Mouse (Mus musculus): ENCODE results near the gene Gnb5. TPM values are rescaled to one million over a fixed set of nuclear protein-coding genes. Genes with fewer than 3 reads are reported as not detected.

Gene Gnb5
- total RNA-seq, 2 experiments from 2014 or later: 105 to 110 TPM

GRCm38 (mm10) chr9:75304286-75304685 is 1.8 kb upstream of the Gnb5 start:
- DNase-seq (ENCODE audit: low spot score in 2 of 2): no peak

GRCm38 (mm10) chr9:75307015-75307414 is 927 bp downstream of the Gnb5 start:
- no peak for DNase-seq (ENCODE audit: low spot score in 2 of 2)

- no peak for DNase-seq (ENCODE audit: low spot score in 2 of 2)
Measured at GRCm38 (mm10) chr9:75308621-75309020, 2.5 kb downstream of the Gnb5 start.

GRCm38 (mm10) chr9:75312008-75312407 is 5.9 kb downstream of the Gnb5 start:
- DNase-seq (ENCODE audit: low spot score in 2 of 2): peak; percentile 88 to 90

GRCm38 (mm10) chr9:75313138-75313831 is 7.2 kb downstream of the Gnb5 start:
- no peak for DNase-seq (ENCODE audit: low spot score in 2 of 2)

- peak; percentile 80 to 87 for DNase-seq (ENCODE audit: low spot score in 2 of 2)
Measured at GRCm38 (mm10) chr9:75313832-75314516, 7.9 kb downstream of the Gnb5 start.

- no peak for DNase-seq (ENCODE audit: low spot score in 2 of 2)
Measured at GRCm38 (mm10) chr9:75314517-75315105, 8.5 kb downstream of the Gnb5 start.

- no peak for DNase-seq (ENCODE audit: low spot score in 2 of 2)
Measured at GRCm38 (mm10) chr9:75315238-75315637, 9.2 kb downstream of the Gnb5 start.

GRCm38 (mm10) chr9:75316771-75317170 is 10.7 kb downstream of the Gnb5 start:
- no peak for DNase-seq (ENCODE audit: low spot score in 2 of 2)

- no peak for DNase-seq (ENCODE audit: low spot score in 2 of 2)
Measured at GRCm38 (mm10) chr9:75318196-75318595, 12.1 kb downstream of the Gnb5 start.

GRCm38 (mm10) chr9:75319365-75319764 is 13.3 kb downstream of the Gnb5 start:
- DNase-seq (ENCODE audit: low spot score in 2 of 2): peak in 1 of 2 experiments; percentile 27

GRCm38 (mm10) chr9:75322099-75322885 is 16.2 kb downstream of the Gnb5 start:
- DNase-seq (ENCODE audit: low spot score in 2 of 2): no peak

GRCm38 (mm10) chr9:75328047-75328446 is 22.0 kb downstream of the Gnb5 start:
- no peak for DNase-seq (ENCODE audit: low spot score in 2 of 2)

- no peak for DNase-seq (ENCODE audit: low spot score in 2 of 2)
Measured at GRCm38 (mm10) chr9:75330821-75331220, 24.7 kb downstream of the Gnb5 start.

- DNase-seq (ENCODE audit: low spot score in 2 of 2): no peak
Measured at GRCm38 (mm10) chr9:75334440-75334839, 28.4 kb downstream of the Gnb5 start.

- DNase-seq (ENCODE audit: low spot score in 2 of 2): no peak
Measured at GRCm38 (mm10) chr9:75338016-75338415, 31.9 kb downstream of the Gnb5 start.

GRCm38 (mm10) chr9:75342433-75342832 is 36.3 kb downstream of the Gnb5 start:
- no peak for DNase-seq (ENCODE audit: low spot score in 2 of 2)

- no peak for DNase-seq (ENCODE audit: low spot score in 2 of 2)
Measured at GRCm38 (mm10) chr9:75347458-75347857, 41.4 kb downstream of the Gnb5 start, which contains the start of gene Bcl2l10. Bcl2l10 (plus strand) TSS chr9:75347758.

- no peak for DNase-seq (ENCODE audit: low spot score in 2 of 2)
Measured at GRCm38 (mm10) chr9:75348066-75348465, 42.0 kb downstream of the Gnb5 start.

GRCm38 (mm10) chr9:75348641-75349040 is 42.6 kb downstream of the Gnb5 start:
- DNase-seq (ENCODE audit: low spot score in 2 of 2): no peak

GRCm38 (mm10) chr9:75353094-75353493 is 47.0 kb downstream of the Gnb5 start:
- DNase-seq (ENCODE audit: low spot score in 2 of 2): no peak

GRCm38 (mm10) chr9:75355783-75356182 is 49.7 kb downstream of the Gnb5 start:
- no peak for DNase-seq (ENCODE audit: low spot score in 2 of 2)

Data from layer of hippocampus, postnatal 10 days (tissue).